Mouse (Mus musculus): Measurements from ENCODE around the gene Cdpf1. TPM values are rescaled to one million over a fixed set of nuclear protein-coding genes. Genes with fewer than 3 reads are reported as not detected.

Gene Cdpf1
- polyA plus RNA-seq, 1 experiment: 43.0 TPM

DNA sequence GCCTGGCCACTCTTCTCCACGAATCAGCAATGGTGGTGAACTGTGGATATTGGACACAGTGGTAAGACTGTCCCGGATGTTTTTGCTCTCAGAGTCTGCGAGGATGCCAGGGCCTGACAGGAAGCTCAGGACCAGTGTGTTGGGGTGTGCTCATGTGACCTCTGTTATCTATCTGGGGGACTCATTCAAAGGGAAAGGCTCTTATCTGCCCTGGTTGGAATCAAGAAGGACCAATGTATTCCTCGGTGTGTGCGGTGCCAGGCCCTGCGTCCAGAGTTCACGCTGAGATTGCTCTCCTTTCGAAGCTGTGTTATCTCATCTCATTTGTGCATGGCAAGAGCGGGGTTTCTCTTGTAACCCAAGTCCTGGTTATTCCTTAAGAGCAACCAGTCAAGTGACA lies 37.1 kb downstream of the Cdpf1 start:
- 80% methylated on average over 9 of the region's 9 CpGs for WGBS
- no peak overlapping the region for H3K4me3 ChIP-seq (replicated peaks; ENCODE audit: extremely low read depth, low read depth, low read length)
- TF ChIP-seq POLR2A (IDR thresholded peaks at IDR 0.05; ENCODE audit: borderline replicate concordance, extremely low read depth, low read depth, low read length) (no peak), CTCF (IDR thresholded peaks at IDR 0.05; ENCODE audit: insufficient read depth, low read length) (no peak)
- no peaks in the 10 kb centered on the region for H3K4me1 ChIP-seq (ENCODE audit: control insufficient read depth, insufficient read depth, low read length)
- DNase-seq: no peak

DNA sequence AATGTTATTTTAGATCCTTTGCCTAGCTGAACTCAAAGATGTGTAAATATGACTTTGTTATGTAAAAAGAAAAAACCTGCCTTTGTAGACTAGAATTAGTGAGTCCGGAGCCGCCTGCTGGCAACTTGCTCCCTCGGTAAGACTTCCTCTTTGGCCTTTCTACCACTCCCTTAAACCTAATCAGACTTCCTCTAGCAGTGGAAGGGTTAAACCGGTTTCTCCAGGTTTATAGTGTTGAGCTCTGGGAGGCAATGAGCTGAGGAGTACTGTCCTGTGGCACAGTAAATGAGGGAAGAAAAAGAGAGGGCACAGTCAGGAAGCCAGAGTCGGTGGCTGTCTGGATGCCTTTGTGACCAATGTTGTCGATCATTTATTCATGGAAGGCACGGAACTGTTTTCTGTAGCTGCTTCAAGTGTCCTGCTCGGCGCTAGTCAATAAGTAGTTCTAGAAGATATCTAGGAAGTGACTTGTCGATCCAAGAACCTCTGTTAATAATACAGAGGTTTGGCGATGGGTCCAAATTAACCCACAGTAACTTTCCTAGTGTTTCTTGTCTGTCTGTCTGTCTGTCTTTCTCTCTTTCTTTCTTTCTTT lies 39.3 kb downstream of the Cdpf1 start:
- TF ChIP-seq POLR2A (IDR thresholded peaks at IDR 0.05; ENCODE audit: borderline replicate concordance, extremely low read depth, low read depth, low read length): no peak
- no peak for TF ChIP-seq CTCF (IDR thresholded peaks at IDR 0.05; ENCODE audit: insufficient read depth, low read length)
- no peak for DNase-seq
- Histone ChIP-seq H3K4me1 (ENCODE audit: control insufficient read depth, insufficient read depth, low read length) (no peaks in the 10 kb centered on the region), H3K4me3 (replicated peaks; ENCODE audit: extremely low read depth, low read depth, low read length) (no peak overlapping the region)
- 71% methylated on average over 11 of the region's 11 CpGs for WGBS

DNA sequence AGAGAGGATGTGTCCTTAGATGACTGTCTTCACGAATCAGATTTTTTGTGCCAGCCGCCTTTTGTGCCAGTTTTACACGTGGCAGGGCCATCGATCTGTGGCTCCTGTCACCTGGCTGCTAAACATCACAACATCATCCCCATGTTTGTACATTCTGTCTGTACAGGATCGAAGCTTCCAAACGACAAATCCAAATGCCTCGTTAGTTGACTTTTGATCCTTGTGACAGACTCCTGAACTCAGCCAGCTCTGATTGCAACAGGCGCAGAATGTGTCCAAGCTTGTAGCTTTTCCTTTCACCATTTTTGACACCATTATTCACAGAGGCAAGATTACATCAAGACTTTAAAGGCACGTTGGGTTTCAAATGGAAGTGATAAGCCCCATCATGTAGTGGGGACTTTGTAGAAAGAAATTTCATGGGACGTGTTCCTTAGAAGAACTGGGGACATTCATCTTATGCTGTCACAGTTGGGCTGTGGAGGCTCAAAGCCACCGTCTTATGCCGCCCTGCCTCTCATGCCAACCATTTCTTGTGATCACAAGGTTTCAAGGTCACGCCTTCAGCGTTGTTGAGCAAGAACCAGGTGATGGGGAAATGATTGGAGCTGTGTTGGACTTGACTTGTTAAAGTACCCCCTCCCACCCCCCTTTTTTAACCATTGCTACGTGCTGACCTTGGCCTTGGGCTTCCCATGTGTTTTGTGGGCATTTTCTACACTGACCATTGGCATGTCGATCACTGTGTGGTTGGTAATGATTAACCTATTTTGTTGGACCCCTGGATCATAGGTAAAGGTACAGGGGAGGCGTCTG lies 40.0 kb downstream of the Cdpf1 start:
- 75% methylated on average over 17 of the region's 17 CpGs for WGBS
- Histone ChIP-seq H3K4me3 (replicated peaks; ENCODE audit: extremely low read depth, low read depth, low read length) (no peak overlapping the region), H3K4me1 (ENCODE audit: control insufficient read depth, insufficient read depth, low read length) (no peaks in the 10 kb centered on the region)
- no peak for TF ChIP-seq CTCF (IDR thresholded peaks at IDR 0.05; ENCODE audit: insufficient read depth, low read length)
- no peak for TF ChIP-seq POLR2A (IDR thresholded peaks at IDR 0.05; ENCODE audit: borderline replicate concordance, extremely low read depth, low read depth, low read length)
- DNase-seq: no peak

DNA sequence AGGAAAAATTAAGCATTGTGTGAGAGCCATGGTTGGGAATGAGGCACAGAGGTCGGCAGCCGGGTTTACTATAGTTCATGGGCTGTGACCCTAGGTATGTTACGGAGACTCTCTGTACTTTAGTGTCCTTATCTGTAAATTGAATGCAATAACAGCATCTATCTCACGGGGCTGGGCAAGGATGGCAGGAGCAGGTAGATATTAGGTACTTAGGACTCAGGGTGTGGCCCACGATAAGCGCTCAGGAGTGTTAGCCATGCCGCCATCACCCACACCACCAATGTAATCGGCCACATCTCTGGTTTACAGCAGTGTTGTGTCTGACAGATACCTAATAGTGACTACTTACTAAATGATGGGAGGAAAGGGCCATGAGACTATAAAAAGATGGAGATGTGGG lies 42.5 kb downstream of the Cdpf1 start:
- H3K4me3 ChIP-seq (replicated peaks; ENCODE audit: extremely low read depth, low read depth, low read length): no peak overlapping the region
- no peak for TF ChIP-seq CTCF (IDR thresholded peaks at IDR 0.05; ENCODE audit: insufficient read depth, low read length)
- no peak for TF ChIP-seq POLR2A (IDR thresholded peaks at IDR 0.05; ENCODE audit: borderline replicate concordance, extremely low read depth, low read depth, low read length)
- 87% methylated on average over 8 of the region's 8 CpGs for WGBS
- no peaks in the 10 kb centered on the region for H3K4me1 ChIP-seq (ENCODE audit: control insufficient read depth, insufficient read depth, low read length)
- no peak for DNase-seq

DNA sequence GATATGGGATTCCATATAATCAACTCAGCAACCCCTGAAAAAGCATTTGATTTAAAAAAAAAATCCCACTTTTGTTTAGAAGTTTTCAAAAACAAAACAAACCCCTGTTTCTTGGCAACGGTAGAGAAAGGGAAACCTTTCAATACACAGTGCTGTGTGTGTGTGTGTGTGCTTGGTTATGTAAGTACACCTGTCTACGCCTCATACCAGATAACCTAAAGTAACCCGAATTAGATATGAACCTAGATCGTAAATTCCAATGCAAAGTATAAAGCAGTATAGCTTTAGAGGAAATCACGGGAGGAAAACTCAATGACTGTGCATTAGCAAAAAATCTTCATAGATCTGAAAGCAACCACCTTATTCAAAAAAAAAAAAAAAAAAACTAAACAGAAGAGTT lies 44.8 kb downstream of the Cdpf1 start:
- no peak for TF ChIP-seq CTCF (IDR thresholded peaks at IDR 0.05; ENCODE audit: insufficient read depth, low read length)
- no peak for TF ChIP-seq POLR2A (IDR thresholded peaks at IDR 0.05; ENCODE audit: borderline replicate concordance, extremely low read depth, low read depth, low read length)
- Histone ChIP-seq H3K4me3 (replicated peaks; ENCODE audit: extremely low read depth, low read depth, low read length) (no peak overlapping the region), H3K4me1 (ENCODE audit: control insufficient read depth, insufficient read depth, low read length) (no peaks in the 10 kb centered on the region)
- 81% methylated on average over 5 of the region's 5 CpGs for WGBS
- no peak for DNase-seq

DNA sequence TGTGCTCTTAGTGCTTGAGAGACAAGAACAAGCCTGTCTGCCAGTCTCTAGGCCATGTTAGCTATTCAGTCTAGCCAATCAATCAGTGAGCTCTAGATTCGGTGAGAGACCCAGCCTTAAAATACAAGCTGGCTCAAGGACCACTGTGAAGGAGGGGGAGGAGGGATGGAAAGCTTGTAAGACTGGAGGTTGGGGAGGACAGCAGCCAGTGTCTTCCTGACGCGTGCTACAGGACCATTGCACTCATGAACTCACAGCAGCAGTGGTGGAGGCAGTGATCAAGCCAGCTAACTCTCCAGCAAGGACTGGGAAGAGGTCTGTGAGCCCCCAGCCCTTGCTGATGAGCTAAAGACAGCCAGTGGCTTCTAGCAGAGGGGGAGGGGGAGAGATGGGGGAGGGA lies 46.5 kb downstream of the Cdpf1 start:
- no peak overlapping the region for H3K4me3 ChIP-seq (replicated peaks; ENCODE audit: extremely low read depth, low read depth, low read length)
- 48% methylated on average over 3 of the region's 3 CpGs for WGBS
- no peaks in the 10 kb centered on the region for H3K4me1 ChIP-seq (ENCODE audit: control insufficient read depth, insufficient read depth, low read length)
- TF ChIP-seq CTCF (IDR thresholded peaks at IDR 0.05; ENCODE audit: insufficient read depth, low read length): no peak
- no peak for TF ChIP-seq POLR2A (IDR thresholded peaks at IDR 0.05; ENCODE audit: borderline replicate concordance, extremely low read depth, low read depth, low read length)
- no peak for DNase-seq

DNA sequence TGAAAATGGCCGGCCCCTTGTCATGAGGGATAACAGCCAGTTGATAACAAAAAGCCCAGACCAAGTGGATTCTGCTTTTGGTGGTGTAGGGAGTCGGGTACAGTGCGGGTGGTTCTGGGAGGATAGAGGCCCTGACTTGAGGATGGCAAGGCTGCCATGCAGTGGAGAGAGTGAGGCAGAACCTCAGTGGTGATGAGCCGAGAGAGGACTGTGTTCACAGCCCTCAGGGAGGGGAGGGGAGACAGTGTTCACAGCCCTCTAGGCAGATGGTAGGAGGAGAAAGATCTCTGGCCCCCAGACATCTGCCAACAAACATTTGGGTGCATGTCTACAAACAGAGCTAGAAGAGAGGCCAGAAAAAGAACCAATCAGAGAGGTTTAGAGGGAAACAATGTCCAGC lies 48.7 kb downstream of the Cdpf1 start:
- no peak for DNase-seq
- no peak overlapping the region for H3K4me3 ChIP-seq (replicated peaks; ENCODE audit: extremely low read depth, low read depth, low read length)
- no peaks in the 10 kb centered on the region for H3K4me1 ChIP-seq (ENCODE audit: control insufficient read depth, insufficient read depth, low read length)
- 78% methylated on average over 4 of the region's 4 CpGs for WGBS
- TF ChIP-seq POLR2A (IDR thresholded peaks at IDR 0.05; ENCODE audit: borderline replicate concordance, extremely low read depth, low read depth, low read length): no peak
- no peak for TF ChIP-seq CTCF (IDR thresholded peaks at IDR 0.05; ENCODE audit: insufficient read depth, low read length)

DNA sequence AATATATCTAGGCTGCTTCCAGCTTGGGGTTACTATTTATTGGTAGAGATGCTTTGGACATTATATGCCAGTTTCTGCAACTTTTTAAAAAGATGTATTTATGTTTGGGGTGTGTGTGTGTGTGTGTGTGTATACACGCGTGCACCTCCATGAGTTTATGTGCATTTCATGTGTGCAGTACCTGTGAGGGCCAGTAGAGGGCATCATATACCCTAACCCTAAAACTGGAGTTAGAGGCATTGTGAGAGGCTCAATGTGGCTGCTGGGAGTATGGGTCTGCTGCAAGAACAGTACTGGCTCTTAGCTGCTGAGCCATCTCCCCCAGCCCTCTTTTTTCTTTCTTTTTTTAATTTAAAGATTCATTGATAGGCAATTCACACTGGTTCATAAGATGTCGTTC lies 53.7 kb downstream of the Cdpf1 start:
- no peak for TF ChIP-seq CTCF (IDR thresholded peaks at IDR 0.05; ENCODE audit: insufficient read depth, low read length)
- no peak for TF ChIP-seq POLR2A (IDR thresholded peaks at IDR 0.05; ENCODE audit: borderline replicate concordance, extremely low read depth, low read depth, low read length)
- no peak overlapping the region for H3K4me3 ChIP-seq (replicated peaks; ENCODE audit: extremely low read depth, low read depth, low read length)
- no peak for DNase-seq
- 97% methylated on average over 3 of the region's 3 CpGs for WGBS
- H3K4me1 ChIP-seq (ENCODE audit: control insufficient read depth, insufficient read depth, low read length): no peaks in the 10 kb centered on the region

Other genes starting within 250 kb of the Cdpf1 start
- 7.0 and 13.2 TPM in 2 replicates for gene Wnt7b, start 229.2 kb downstream of the Cdpf1 start, polyA plus RNA-seq (2012; rRNA removed)
- 2.2 and 2.3 TPM in 2 replicates for gene Ppara, start 76.7 kb downstream of the Cdpf1 start, polyA plus RNA-seq (2012; rRNA removed)
- gene Pkdrej, start 10.0 kb upstream of the Cdpf1 start, polyA plus RNA-seq (2012; rRNA removed): 0.25 and 0.44 TPM in 2 replicates
- 8.7 and 13.0 TPM in 2 replicates for gene Ttc38, start 20.6 kb upstream of the Cdpf1 start, polyA plus RNA-seq (2012; rRNA removed)
- gene Gtse1, start 48.0 kb upstream of the Cdpf1 start, polyA plus RNA-seq (2012; rRNA removed): 1.0 and 2.0 TPM in 2 replicates
- gene Trmu, start 67.6 kb upstream of the Cdpf1 start, polyA plus RNA-seq (2012; rRNA removed): 32.6 and 43.9 TPM in 2 replicates
- 16.0 and 16.2 TPM in 2 replicates for gene Celsr1, start 222.1 kb upstream of the Cdpf1 start, polyA plus RNA-seq (2012; rRNA removed)
- gene Gramd4, start 246.0 kb upstream of the Cdpf1 start, polyA plus RNA-seq (2012; rRNA removed): 21.5 and 24.4 TPM in 2 replicates

All from lung, adult 2 months (tissue).